Mouse (Mus musculus) embryonic facial prominence, embryonic 12.5 days (tissue): ENCODE measurements around the gene Tm9sf1. TPM values are rescaled to one million over a fixed set of nuclear protein-coding genes. Genes with fewer than 3 reads are reported as not detected.

Experiments
- ATAC-seq: fragments of 200-750 bp; cut with Nextera tagmentation; 2 replicates; pipeline ENCODE4 v1.8.0; 2017; ENCODE audit not compliant: insufficient number of reproducible peaks, insufficient read depth, low FRiP score, low TSS enrichment
- H3K27ac ChIP-seq: fragments of 300-500 bp; sonication (generic); 2 replicates; pipeline ENCODE4 v1.5.1; 2016; ENCODE audit warnings: mild to moderate bottlenecking
- H3K27me3 ChIP-seq: fragments of 300-500 bp; sonication (generic); 2 replicates; pipeline ENCODE4 v1.6.1; 2016; ENCODE audit warnings: mild to moderate bottlenecking, moderate library complexity
- H3K36me3 ChIP-seq: fragments of 300-500 bp; sonication (generic); 2 replicates; pipeline ENCODE4 v1.6.1; 2016; ENCODE audit warnings: mild to moderate bottlenecking
- H3K4me1 ChIP-seq: fragments of 300-500 bp; sonication (generic); 2 replicates; pipeline ENCODE4 v1.6.1; 2016
- H3K4me2 ChIP-seq: fragments of 300-500 bp; sonication (generic); replicated peaks from 2 replicates; pipeline ENCODE4 v1.6.1; 2016; ENCODE audit warnings: mild to moderate bottlenecking, moderate library complexity
- H3K4me3 ChIP-seq: fragments of 300-500 bp; sonication (generic); 2 replicates; pipeline ENCODE4 v1.5.1; 2016; ENCODE audit warnings: mild to moderate bottlenecking
- H3K9ac ChIP-seq: fragments of 300-500 bp; sonication (generic); 2 replicates; pipeline ENCODE4 v1.6.1; 2016; ENCODE audit warnings: mild to moderate bottlenecking, moderate library complexity
- H3K9me3 ChIP-seq: fragments of 300-500 bp; sonication (generic); 2 replicates; pipeline ENCODE4 v1.6.1; 2016; ENCODE audit warnings: mild to moderate bottlenecking, moderate library complexity
- whole genome bisulfite sequencing: fragments of 180-500 bp; shearing (Covaris S2); methylation state at CpG from one replicate; pipeline ENCODE4 v1.1.7; 2016; 5-methylcytosine and 5-hydroxymethylcytosine counted together
- polyA plus RNA-seq: library from polyadenylated mRNA; unstranded; fragments of >200 nt; fragmentation: Nextera tagmentation; extraction: Ambion mirVana; gene quantifications from 2 replicates; pipeline ENCODE4 v1.2.1, GENCODE M21; 2016

Tm9sf1 gene
- 102 TPM in 2 replicates for polyA plus RNA-seq

DNA sequence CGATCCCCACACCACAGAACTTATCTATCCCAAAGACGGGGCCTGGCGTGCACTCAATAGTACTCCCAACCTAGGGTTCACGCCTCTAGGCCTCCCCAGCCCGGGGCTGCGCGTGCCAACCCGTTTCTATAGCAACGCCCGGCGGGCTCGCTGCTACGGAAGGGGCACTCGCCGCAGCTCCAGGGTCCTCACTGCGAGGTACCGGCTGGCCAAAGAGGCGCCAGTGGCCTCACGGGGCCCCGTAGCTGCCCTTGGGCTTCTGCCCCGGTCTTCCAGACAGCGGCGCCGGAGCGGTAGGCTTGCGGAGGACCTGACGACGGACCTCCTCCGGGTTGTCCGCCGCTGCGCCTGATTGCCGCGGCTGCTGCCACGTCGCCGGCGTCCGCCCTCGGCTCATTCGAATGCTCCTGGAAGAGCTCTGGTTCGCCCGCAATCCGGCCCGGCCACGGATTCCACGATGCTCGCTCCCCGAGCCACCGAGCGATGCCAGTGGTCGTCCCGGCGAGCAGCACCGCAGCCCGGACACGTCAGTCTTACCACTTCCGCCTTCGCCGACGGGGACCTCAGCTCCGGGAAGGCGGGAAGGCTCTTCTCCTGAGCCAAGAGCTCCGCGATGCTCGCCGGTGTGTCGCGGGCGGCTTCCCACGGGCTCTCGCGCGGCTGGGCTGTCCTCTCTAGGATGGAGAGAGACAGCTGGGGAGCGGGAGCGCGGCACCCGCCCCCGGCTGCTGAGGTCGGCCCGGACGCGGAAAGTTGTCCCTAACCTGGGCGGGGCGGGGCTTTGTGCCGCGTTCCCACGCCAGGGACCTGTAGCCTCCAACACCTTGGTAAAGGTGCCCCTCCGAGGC, at the start of gene Tm9sf1:
Tm9sf1 (minus strand) TSS at position 747 of the 848 bp plus-strand sequence.
- peaks cover 43% of the 10 kb centered on the region for H3K36me3 ChIP-seq
- no peaks in the 10 kb centered on the region for H3K9me3 ChIP-seq
- H3K27ac ChIP-seq = peak within 1 kb of the TSS; percentile 88
- peak within 1 kb of the TSS; percentile 96 for H3K9ac ChIP-seq
- peak within 1 kb of the TSS; percentile 95 for H3K4me3 ChIP-seq
- H3K4me2 ChIP-seq = peak within 1 kb of the TSS; percentile 92
- peak; percentile 82 for ATAC-seq
- H3K27me3 ChIP-seq = no peaks in the 10 kb centered on the region
- peaks cover 19% of the 10 kb centered on the region for H3K4me1 ChIP-seq
- under 1% methylated on average over 89 of the region's 89 CpGs for WGBS

DNA sequence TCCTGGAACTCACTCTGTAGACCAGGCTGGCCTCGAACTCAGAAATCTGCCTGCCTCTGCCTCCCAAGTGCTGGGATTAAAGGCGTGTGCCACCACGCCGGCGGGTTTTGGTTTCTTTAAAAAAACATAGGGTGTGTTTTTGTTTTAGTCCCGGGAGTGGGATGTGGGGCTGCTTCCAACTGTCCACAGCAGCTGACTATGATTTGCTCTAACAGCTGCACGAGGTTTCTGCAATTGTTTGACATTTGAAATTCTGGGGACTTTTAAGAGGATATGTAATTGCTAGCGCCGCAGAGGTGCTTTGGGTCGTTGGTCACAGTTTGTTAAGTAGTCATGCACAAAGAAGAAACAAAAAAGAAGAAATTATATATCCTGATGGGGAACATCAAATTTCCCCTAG, 45.8 kb upstream of the Tm9sf1 start:
- H3K36me3 ChIP-seq = no peaks in the 10 kb centered on the region
- H3K4me2 ChIP-seq = no peak overlapping the region
- no peak overlapping the region for H3K9ac ChIP-seq
- WGBS = 67% methylated on average over 10 of the region's 10 CpGs
- no peak overlapping the region for H3K27ac ChIP-seq
- no peak overlapping the region for H3K4me3 ChIP-seq
- H3K4me1 ChIP-seq = no peaks in the 10 kb centered on the region
- no peak for ATAC-seq
- no peaks in the 10 kb centered on the region for H3K9me3 ChIP-seq
- no peaks in the 10 kb centered on the region for H3K27me3 ChIP-seq

DNA sequence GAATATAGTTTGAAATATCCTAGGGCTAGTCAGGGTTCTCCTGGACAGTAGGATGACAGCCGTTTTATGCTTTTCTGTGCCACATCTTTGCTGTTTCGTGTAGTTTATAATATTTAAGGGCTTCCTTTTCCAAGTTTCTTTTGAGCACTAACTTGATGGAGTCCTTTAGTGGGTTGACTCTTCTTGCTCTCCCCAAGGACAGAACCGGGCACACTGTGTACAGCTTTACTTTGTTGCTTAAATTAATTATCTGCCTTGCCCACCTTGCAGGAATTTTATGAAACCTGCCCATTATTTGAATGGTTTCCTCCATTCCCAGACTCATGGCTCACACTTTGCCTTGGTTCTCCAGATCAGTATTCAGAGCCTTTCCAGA, 38.5 kb upstream of the Tm9sf1 start:
- peaks cover 33% of the 10 kb centered on the region for H3K36me3 ChIP-seq
- peaks cover 10% of the 10 kb centered on the region for H3K4me1 ChIP-seq
- peak; percentile 23; the same call in 1 of the 2 replicates for ATAC-seq
- no peaks in the 10 kb centered on the region for H3K9me3 ChIP-seq
- peak overlapping the region; percentile 82 for H3K4me3 ChIP-seq
- H3K9ac ChIP-seq = peak overlapping the region; percentile 71
- H3K27ac ChIP-seq = 0 out of 2 replicates have a peak overlapping the region, but pooled peaks have one; percentile 83
- no peaks in the 10 kb centered on the region for H3K27me3 ChIP-seq
- 12% methylated on average over 3 of the region's 3 CpGs for WGBS
- H3K4me2 ChIP-seq = peak overlapping the region; percentile 85

DNA sequence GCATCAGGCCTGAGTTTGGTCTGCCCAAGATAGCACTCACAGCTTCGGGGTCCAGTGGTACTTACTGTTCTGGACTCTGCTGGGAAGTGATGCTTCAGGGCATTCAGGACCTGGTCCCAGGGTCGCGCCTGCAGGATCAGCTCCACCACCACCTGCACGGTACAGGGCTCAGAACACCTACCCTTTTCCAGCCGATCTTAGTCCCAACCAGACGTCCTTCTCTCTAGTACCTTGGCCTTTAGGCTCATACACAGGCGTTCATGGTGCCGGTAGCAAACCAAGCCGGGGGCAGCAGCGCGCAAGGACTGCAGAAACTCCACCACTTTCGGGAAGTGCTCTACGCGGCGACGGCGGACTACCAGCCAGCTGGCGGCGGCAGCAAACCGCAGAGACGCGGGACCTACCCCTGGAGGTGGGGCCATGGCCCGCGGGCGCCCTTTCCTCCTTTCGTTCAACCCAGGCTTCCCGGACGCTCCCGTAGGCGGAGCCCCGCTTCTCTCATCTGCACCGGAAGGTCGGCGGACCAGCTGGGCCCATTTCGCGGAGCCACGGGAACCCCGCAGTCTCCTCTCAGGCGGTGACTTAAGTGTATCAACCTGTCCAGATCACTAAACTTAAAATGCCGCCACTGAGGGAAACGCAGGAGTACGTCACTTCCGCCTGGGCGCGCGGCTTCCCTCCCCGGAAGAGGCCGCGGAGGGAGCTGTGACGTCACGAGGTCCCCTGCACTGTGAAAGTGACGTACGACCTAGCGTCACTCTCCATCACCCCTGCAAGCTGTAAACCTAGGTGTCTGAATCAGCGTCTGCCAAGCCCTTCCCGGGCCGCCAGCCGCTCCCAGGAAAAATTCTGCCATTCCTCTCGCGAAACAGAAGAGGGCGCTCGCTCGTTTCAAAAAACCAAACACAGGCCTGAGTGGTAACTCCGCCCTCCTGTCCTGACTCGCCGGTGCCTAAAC, 37.8 kb upstream of the Tm9sf1 start, which contains the start of gene Tinf2:
Tinf2 (minus strand) TSS at position 661 of the 958 bp plus-strand sequence.
- peak within 1 kb of the TSS; percentile 82 for H3K4me3 ChIP-seq
- H3K4me2 ChIP-seq = peak within 1 kb of the TSS; percentile 85
- H3K36me3 ChIP-seq = peaks cover 40% of the 10 kb centered on the region
- peak; percentile 94 for ATAC-seq
- H3K9ac ChIP-seq = peak within 1 kb of the TSS; percentile 71
- H3K27ac ChIP-seq = peak within 1 kb of the TSS; percentile 83
- H3K27me3 ChIP-seq = no peaks in the 10 kb centered on the region
- H3K9me3 ChIP-seq = no peaks in the 10 kb centered on the region
- H3K4me1 ChIP-seq = peaks cover 10% of the 10 kb centered on the region
- under 1% methylated on average over 66 of the region's 66 CpGs for WGBS

DNA sequence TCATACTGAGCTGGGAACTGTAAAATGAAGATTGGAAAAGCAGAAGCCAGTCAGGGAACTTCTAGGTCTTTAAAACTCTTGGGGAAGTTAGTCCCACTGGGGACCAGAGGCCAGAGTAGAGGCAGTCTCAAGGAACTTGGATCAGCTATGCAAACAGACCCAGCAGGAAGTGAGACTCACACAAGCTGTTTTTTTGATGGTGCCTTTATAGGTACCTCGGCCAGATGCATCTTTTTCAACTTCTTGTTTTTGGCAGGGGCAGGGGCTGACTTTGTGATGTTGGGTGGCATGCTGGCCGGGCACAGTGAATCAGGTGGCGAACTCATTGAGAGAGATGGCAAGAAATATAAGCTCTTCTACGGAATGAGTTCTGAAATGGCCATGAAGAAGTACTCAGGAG, 34.0 kb upstream of the Tm9sf1 start:
- Histone ChIP-seq H3K4me1 (peaks cover 15% of the 10 kb centered on the region), H3K27me3 (no peaks in the 10 kb centered on the region), H3K36me3 (peaks cover 58% of the 10 kb centered on the region), H3K4me2 (no peak overlapping the region), H3K9ac (no peak overlapping the region), H3K4me3 (no peak overlapping the region), H3K9me3 (no peaks in the 10 kb centered on the region), H3K27ac (no peak overlapping the region)
- ATAC-seq = no peak
- WGBS = 87% methylated on average over 4 of the region's 4 CpGs

DNA sequence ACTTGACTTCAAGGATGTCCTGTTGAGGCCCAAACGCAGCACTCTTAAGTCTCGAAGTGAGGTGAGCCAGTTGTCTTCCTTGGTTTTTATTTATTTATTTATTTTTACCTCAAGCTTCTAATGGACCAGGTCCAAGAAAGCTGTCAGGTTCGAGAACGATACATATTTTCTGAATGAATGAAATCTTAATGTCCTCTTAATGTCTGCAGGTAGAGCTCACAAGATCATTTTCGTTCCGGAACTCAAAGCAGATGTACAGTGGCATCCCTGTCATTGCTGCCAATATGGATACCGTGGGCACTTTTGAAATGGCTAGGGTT, 29.1 kb upstream of the Tm9sf1 start:
- Histone ChIP-seq H3K36me3 (peaks cover 30% of the 10 kb centered on the region), H3K4me3 (peak overlapping the region; percentile 78), H3K4me1 (peaks cover 16% of the 10 kb centered on the region; the same call in 1 of the 2 replicates), H3K27ac (no peak overlapping the region), H3K9ac (peak overlapping the region; percentile 64), H3K9me3 (no peaks in the 10 kb centered on the region), H3K27me3 (no peaks in the 10 kb centered on the region), H3K4me2 (peak overlapping the region; percentile 86)
- WGBS = 74% methylated on average over 7 of the region's 7 CpGs
- no peak for ATAC-seq

DNA sequence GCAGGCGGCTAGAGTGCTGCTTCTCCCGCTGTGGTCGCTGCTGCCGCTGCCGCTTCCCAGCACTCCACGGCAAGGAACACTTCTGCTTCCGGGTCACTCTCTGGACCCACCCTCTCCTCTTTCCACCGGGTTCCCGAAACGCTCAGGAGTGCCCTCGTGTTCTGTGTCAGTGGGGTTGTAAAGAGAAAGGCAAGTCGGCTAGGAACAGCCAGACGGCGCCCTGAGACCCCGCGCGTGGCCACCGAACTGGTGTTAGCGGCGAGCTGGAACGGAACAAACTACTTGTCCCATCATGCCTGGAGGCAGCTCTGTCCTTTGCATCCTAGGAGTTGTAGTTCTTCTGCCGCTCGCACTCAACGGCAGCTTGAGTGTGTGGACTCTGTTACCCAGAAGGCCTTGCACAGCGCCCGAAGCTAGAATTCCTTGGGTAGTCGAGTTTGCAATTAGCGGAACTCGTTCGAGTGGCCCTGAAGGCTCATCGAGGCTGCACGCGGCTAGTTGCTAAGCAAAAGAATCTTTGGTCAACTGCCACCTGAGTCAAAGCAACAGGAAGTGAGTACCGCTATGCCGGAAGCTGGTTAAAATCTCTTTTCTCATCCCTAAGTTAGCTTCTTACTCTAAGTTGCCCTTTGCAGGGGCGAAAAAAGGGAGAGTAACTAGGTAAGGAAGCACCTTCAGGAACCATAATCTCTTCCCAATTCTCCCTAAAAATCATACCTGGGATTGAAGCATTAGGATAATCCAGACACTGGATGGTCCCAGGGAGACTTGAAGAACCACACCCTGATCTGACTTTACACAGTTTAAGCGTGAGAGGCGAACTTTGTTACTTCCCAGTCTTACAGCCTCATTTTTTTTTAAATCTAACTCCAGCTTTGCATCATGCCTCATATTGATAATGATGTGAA, 28.5 kb upstream of the Tm9sf1 start, which contains the start of the genes Gmpr2 and Nedd8:
Gmpr2 (plus strand) TSS at position 109 of the 908 bp plus-strand sequence.
Nedd8 (minus strand) TSS at position 292 of the 908 bp plus-strand sequence.
- Histone ChIP-seq H3K36me3 (peaks cover 24% of the 10 kb centered on the region), H3K4me3 (peak within 1 kb of the TSS; percentile 78), H3K4me2 (peak within 1 kb of the TSS; percentile 86), H3K9me3 (no peaks in the 10 kb centered on the region), H3K27ac (peak within 1 kb of the TSS; percentile 85), H3K4me1 (peaks cover 16% of the 10 kb centered on the region; the same call in 1 of the 2 replicates), H3K27me3 (no peaks in the 10 kb centered on the region), H3K9ac (peak within 1 kb of the TSS; percentile 78)
- peak; percentile 97 for ATAC-seq
- WGBS = under 1% methylated on average over 38 of the region's 38 CpGs

DNA sequence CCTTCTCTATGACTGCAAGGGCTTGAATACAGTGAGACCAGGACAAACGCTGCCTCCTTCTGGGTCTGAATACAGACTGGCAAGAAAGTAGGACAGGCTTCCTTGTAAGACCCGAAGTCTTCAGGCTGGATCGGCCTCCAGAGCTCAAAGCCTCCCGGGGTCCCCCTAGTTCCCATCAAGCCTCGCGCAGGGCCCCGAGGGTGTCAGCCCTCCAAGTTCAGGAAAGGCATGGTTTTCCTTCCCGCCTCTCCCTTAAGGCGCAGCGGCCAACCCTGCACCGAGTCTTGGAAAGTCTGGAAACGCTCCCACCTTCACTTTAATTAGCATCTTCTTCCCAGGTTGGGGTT, 27.9 kb upstream of the Tm9sf1 start:
- H3K4me1 ChIP-seq = peaks cover 16% of the 10 kb centered on the region; the same call in 1 of the 2 replicates
- no peaks in the 10 kb centered on the region for H3K9me3 ChIP-seq
- H3K9ac ChIP-seq = peak overlapping the region; percentile 78
- peak; percentile 50 for ATAC-seq
- H3K36me3 ChIP-seq = peaks cover 23% of the 10 kb centered on the region
- WGBS = under 1% methylated on average over 12 of the region's 12 CpGs
- peak overlapping the region; percentile 78 for H3K4me3 ChIP-seq
- H3K4me2 ChIP-seq = peak overlapping the region; percentile 86
- peak overlapping the region; percentile 85 for H3K27ac ChIP-seq
- H3K27me3 ChIP-seq = no peaks in the 10 kb centered on the region

DNA sequence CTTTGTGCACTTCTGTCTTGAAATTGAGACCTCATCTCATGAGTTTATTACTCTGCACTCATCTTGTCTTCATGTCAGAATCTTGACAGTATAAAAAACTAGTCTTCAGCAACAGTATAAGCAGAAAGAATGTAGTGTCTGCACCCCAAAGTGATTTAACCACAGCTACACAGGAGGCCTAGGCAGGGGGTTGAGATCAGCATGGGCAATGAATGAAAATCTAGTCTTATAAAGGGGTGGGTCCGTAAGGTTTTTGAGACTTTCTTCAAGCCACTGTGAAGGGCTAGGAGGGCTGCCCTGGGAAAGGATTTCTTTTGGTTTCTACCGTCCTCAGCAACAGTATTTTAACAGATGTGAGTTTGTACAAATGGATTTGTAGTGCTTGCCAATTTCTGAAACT, 17.0 kb upstream of the Tm9sf1 start:
- Histone ChIP-seq H3K36me3 (peaks cover 33% of the 10 kb centered on the region), H3K9me3 (no peaks in the 10 kb centered on the region), H3K27me3 (no peaks in the 10 kb centered on the region), H3K4me1 (peaks cover 5% of the 10 kb centered on the region; the same call in 1 of the 2 replicates), H3K27ac (0 out of 2 replicates have a peak overlapping the region, but pooled peaks have one; percentile 83), H3K9ac (no peak overlapping the region), H3K4me3 (peak overlapping the region; percentile 62), H3K4me2 (peak overlapping the region; percentile 51)
- no peak for ATAC-seq
- 56% methylated on average over 2 of the region's 2 CpGs for WGBS

DNA sequence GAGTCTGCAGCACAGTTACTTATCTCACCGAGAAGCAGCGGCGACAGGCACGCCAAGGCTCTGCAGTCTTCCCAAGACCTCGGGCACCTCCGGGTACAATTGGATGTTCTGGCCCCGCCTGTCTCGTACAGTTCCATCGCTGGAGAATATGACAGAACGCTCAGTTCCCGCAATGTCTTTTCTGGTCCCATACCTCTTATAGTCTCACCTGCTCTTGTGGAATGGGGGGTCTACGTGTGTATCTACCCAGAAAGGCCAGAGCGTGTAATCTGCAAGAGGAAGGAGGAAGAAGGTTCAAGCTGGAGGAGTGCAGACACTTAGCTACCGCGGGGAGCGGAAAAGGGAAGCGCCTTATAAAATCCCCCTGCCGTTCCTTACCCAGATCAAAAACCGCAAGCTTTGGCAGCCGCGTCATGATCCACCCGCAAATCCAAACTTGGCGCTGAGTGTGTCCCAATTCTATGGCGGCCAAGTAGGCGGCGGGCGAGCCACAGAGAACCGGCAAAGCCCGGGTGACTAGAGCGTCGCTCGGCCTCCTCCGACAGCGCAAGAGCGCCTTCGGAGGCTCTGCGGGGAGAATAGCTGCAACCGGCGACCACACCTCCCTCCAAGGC, 16.5 kb upstream of the Tm9sf1 start, which contains the start of gene Mdp1:
Mdp1 (minus strand) TSS at position 549 of the 614 bp plus-strand sequence.
- H3K4me2 ChIP-seq = peak within 1 kb of the TSS; percentile 51
- H3K27ac ChIP-seq = peak within 1 kb of the TSS; percentile 83
- H3K36me3 ChIP-seq = peaks cover 32% of the 10 kb centered on the region

More for the DNA sequence above, 16.5 kb upstream of the Tm9sf1 start, which contains the start of gene Mdp1:
- Histone ChIP-seq H3K9me3 (no peaks in the 10 kb centered on the region), H3K4me3 (peak within 1 kb of the TSS; percentile 62), H3K27me3 (no peaks in the 10 kb centered on the region), H3K9ac (peak within 1 kb of the TSS; percentile 71), H3K4me1 (peaks cover 5% of the 10 kb centered on the region; the same call in 1 of the 2 replicates)
- peak; percentile 83 for ATAC-seq
- WGBS = under 1% methylated on average over 39 of the region's 39 CpGs
